Mouse (Mus musculus): ENCODE results near the gene Glrx2. TPM values are rescaled to one million over a fixed set of nuclear protein-coding genes. Genes with fewer than 3 reads are reported as not detected.

The Glrx2 gene
- polyA plus RNA-seq, 1 experiment from 2014 or later, result 66.8 TPM

Other genes with a start within 250 kb of the Glrx2 start
- gene B3galt2, start 75.7 kb upstream of the Glrx2 start, polyA plus RNA-seq (2014; fragmentation: Nextera tagmentation; extraction: Ambion mirVana), result 0.21 and 0.27 TPM in 2 replicates
- gene Cdc73, start 13.4 kb upstream of the Glrx2 start, polyA plus RNA-seq (2014; fragmentation: Nextera tagmentation; extraction: Ambion mirVana), result 17.8 and 19.4 TPM in 2 replicates
- 13.2 and 16.7 TPM in 2 replicates for gene Trove2, start 60.7 kb downstream of the Glrx2 start, polyA plus RNA-seq (2014; fragmentation: Nextera tagmentation; extraction: Ambion mirVana)
- 66.9 and 68.1 TPM in 2 replicates for gene Uchl5, start 60.9 kb downstream of the Glrx2 start, polyA plus RNA-seq (2014; fragmentation: Nextera tagmentation; extraction: Ambion mirVana)